Mouse (Mus musculus) embryonic fibroblast, embryonic 13.5 days (primary cell): ENCODE results near the gene Spen.

ENCODE experiments used
- CTCF ChIP-seq: IDR thresholded peaks from 2 replicates; pipeline ENCODE4 v1.5.1; 2011; ENCODE audit warnings: mild to moderate bottlenecking, control low read depth, low read length, moderate library complexity, borderline replicate concordance; ENCODE audit not compliant: insufficient read depth
- POLR2A ChIP-seq: IDR thresholded peaks from 2 replicates; pipeline ENCODE4 v1.6.1; 2011; ENCODE audit warnings: low read depth, mild to moderate bottlenecking, control low read depth, low read length, moderate library complexity

DNA sequence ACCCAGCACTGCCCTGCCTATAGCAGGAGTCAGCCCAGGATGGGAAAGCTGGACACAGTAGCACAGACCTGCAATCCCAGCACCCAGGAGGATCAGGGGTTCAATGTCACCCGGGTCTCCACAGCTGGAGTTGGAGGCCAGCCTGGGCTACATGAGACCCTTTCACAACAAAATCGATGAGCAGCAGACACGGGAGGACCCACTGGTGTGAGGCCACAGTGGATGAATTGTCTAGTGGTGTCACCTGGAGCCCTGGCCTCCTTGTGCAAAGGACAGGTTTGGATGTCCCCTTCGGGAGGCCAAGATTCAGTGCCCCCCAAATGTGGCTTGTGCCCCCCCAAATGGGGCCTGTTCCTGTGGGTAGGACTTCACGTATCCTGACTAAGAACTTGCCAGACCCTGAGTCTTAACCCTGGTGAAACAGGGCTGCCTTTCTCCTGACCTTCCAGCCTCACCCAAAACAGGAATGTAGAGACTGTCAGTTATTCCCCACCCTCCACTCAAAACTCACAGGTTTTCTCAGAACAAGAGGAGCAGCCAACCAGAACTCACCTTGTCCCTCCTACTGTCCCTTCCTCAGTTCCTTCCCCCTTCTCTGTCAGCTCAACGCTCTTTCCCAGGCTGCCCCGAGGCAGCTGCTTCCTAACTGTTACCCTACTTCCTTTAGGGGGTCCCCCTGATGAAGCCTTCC is 34.4 kb upstream of the Spen start:
- TF ChIP-seq CTCF (no peak), POLR2A (no peak)
